Mouse (Mus musculus): ENCODE data around the gene Fam69b. TPM values are rescaled to one million over a fixed set of nuclear protein-coding genes. Genes with fewer than 3 reads are reported as not detected.
"Not testable (repeated sequence)": the region's sequence is repeated elsewhere in the genome, so short reads cannot be mapped to it uniquely, and the experiment has no call there.

The Fam69b gene
- polyA plus RNA-seq, 1 experiment from 2014 or later: 31.1 TPM

DNA sequence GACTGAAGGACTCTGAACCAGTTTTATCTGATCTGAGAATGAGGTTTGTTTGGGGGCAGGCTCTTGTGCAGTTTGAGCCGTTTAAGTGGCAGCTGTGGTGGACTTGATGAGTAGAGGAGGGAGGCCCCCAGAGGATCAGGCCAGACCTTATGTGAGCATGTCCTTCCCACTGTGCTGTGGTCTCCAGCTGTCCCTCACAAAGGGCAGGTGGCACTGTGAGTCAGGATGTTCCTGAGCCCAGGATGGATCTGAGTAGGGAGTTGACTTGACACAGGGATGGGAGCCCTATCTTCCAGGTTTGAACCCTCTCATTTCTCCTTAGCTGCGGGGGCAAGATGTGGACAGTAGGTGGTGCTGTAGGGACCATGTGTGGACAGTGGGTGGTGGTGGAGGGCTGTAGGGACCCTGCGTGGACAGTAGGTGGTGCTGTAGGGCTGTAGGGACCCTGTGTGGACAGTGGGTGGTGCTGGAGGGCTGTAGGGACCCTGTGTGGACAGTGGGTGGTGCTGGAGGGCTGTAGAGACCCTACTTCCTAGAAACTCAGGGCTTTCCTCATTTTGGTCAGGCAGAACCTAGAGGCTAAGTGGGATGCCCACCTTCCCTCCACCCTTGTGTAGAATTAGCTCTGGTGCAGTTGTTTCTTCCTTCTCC lies 18.5 kb downstream of the Fam69b start:
- Histone ChIP-seq H3K4me2 (ENCODE audit: low read depth, low read length) (no peak overlapping the region), H3K9ac (ENCODE audit: low read depth, low read length) (no peak overlapping the region), H3K27ac (replicated peaks; ENCODE audit: low read depth, low read length) (no peak overlapping the region), H3K9me3 (ENCODE audit: control insufficient read depth, low read length) (no peaks in the 10 kb centered on the region), H3K27me3 (replicated peaks; ENCODE audit: control insufficient read depth, insufficient read depth, low read length) (no peaks in the 10 kb centered on the region), H3K36me3 (ENCODE audit: control insufficient read depth, insufficient read depth, low read length) (no peaks in the 10 kb centered on the region), H3K4me1 (ENCODE audit: control insufficient read depth, insufficient read depth, low read length) (no peaks in the 10 kb centered on the region), H3K4me3 (ENCODE audit: low read depth, low read length) (no peak overlapping the region)
- 28% methylated on average over 3 of the region's 3 CpGs for WGBS
- DNase-seq (ENCODE audit: low spot score) (peak; percentile 91), ATAC-seq (ENCODE audit: low read depth) (peak; percentile 99)

DNA sequence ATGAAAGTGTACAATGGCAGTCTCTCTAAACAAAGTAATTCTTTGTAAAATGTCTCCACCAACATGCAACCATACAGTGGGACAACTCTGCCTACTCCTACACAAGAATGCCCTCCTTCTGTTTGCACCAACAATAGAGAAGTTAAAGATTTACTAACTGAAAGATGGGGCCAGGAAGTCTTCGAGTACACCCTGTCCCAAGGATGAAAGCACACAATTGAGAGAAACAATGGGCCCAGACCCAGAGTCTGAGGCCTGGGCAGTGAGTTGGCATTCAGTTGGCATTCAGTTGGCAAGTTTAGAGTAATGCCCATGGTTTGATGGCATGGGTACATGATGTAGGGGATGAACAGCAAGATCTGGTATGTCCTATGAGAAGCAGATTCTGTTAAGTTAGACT lies 26.4 kb downstream of the Fam69b start:
- H3K4me1 ChIP-seq (ENCODE audit: control insufficient read depth, insufficient read depth, low read length): no peaks in the 10 kb centered on the region
- no peak for ATAC-seq (ENCODE audit: low read depth)

DNA sequence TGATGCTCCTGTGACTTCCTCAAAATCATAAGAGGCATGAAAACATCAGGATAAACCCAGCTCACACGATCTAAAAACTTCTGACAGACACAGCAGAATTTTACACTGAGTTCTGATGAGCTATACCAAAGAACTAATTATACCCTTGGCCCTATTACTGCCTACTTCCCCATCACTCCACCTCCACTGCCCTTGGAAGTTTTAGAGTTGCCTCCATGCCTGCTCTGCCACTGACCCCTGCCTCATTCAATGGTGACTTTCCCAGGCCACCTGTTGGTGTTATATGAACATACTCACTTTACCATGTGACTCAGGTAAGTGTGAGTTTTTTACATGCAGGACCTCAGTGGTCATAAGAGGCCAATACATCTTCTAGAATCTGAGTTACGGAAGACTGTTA lies 29.2 kb downstream of the Fam69b start:
- WGBS: 81% methylated on average over 2 of the region's 2 CpGs
- no peak for DNase-seq (ENCODE audit: low spot score)
- Histone ChIP-seq H3K27ac (replicated peaks; ENCODE audit: low read depth, low read length) (no peak overlapping the region), H3K27me3 (replicated peaks; ENCODE audit: control insufficient read depth, insufficient read depth, low read length) (no peaks in the 10 kb centered on the region), H3K9me3 (ENCODE audit: control insufficient read depth, low read length) (no peaks in the 10 kb centered on the region), H3K36me3 (ENCODE audit: control insufficient read depth, insufficient read depth, low read length) (no peaks in the 10 kb centered on the region), H3K4me3 (ENCODE audit: low read depth, low read length) (no peak overlapping the region), H3K4me2 (ENCODE audit: low read depth, low read length) (no peak overlapping the region), H3K4me1 (ENCODE audit: control insufficient read depth, insufficient read depth, low read length) (peaks cover 7% of the 10 kb centered on the region; the same call in 1 of the 2 replicates), H3K9ac (ENCODE audit: low read depth, low read length) (no peak overlapping the region)
- no peak for ATAC-seq (ENCODE audit: low read depth)

More for the DNA sequence above, 26.4 kb downstream of the Fam69b start:
- H3K9ac ChIP-seq (ENCODE audit: low read depth, low read length): no peak overlapping the region
- H3K4me3 ChIP-seq (ENCODE audit: low read depth, low read length): no peak overlapping the region
- no peak overlapping the region for H3K4me2 ChIP-seq (ENCODE audit: low read depth, low read length)
- H3K27me3 ChIP-seq (replicated peaks; ENCODE audit: control insufficient read depth, insufficient read depth, low read length): no peaks in the 10 kb centered on the region
- no peak for DNase-seq (ENCODE audit: low spot score)
- no peaks in the 10 kb centered on the region for H3K9me3 ChIP-seq (ENCODE audit: control insufficient read depth, low read length)
- no peak overlapping the region for H3K27ac ChIP-seq (replicated peaks; ENCODE audit: low read depth, low read length)
- 73% methylated on average over 1 of the region's 1 CpGs for WGBS
- H3K36me3 ChIP-seq (ENCODE audit: control insufficient read depth, insufficient read depth, low read length): no peaks in the 10 kb centered on the region

DNA sequence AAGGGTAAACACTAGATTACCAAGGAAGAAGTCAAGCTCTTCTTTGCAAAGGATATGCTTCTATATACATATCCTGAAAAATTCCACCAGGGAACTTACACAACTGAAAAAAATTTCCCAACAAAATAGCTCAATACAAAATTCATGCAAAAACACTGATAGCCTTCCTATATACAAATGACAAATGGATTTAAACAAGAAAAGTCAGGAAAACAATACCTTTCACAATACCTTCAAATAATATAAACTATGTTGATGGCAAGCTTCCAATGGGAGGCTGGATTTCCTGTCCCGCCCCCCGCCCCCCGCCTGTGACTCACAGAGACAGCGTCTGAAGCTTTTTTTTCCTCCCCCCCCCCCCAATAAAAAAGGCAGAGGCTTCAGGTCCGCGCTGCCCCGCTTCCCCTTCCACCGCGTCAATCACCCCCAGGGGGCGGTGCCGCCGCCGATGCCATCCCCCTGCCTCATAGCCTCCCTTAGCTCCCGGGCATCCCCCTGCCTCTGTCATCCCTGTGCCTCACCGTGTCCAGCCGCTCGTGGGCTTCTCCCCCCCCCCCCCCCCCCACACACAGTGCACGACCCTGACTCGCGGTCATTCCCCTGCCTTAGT lies 33.0 kb downstream of the Fam69b start:
- Histone ChIP-seq H3K27ac (replicated peaks; ENCODE audit: low read depth, low read length) (no peak overlapping the region), H3K27me3 (replicated peaks; ENCODE audit: control insufficient read depth, insufficient read depth, low read length) (no peaks in the 10 kb centered on the region), H3K9ac (ENCODE audit: low read depth, low read length) (peak overlapping the region; percentile 55), H3K4me1 (ENCODE audit: control insufficient read depth, insufficient read depth, low read length) (peaks cover 7% of the 10 kb centered on the region; the same call in 1 of the 2 replicates), H3K4me2 (ENCODE audit: low read depth, low read length) (peak overlapping the region; percentile 64), H3K36me3 (ENCODE audit: control insufficient read depth, insufficient read depth, low read length) (no peaks in the 10 kb centered on the region), H3K9me3 (ENCODE audit: control insufficient read depth, low read length) (no peaks in the 10 kb centered on the region), H3K4me3 (ENCODE audit: low read depth, low read length) (peak overlapping the region; percentile 28)
- WGBS: 5% methylated on average over 10 of the region's 20 CpGs
- DNase-seq (ENCODE audit: low spot score): peak; percentile 35
- peak; percentile 33; the same call in 1 of the 2 replicates for ATAC-seq (ENCODE audit: low read depth)

DNA sequence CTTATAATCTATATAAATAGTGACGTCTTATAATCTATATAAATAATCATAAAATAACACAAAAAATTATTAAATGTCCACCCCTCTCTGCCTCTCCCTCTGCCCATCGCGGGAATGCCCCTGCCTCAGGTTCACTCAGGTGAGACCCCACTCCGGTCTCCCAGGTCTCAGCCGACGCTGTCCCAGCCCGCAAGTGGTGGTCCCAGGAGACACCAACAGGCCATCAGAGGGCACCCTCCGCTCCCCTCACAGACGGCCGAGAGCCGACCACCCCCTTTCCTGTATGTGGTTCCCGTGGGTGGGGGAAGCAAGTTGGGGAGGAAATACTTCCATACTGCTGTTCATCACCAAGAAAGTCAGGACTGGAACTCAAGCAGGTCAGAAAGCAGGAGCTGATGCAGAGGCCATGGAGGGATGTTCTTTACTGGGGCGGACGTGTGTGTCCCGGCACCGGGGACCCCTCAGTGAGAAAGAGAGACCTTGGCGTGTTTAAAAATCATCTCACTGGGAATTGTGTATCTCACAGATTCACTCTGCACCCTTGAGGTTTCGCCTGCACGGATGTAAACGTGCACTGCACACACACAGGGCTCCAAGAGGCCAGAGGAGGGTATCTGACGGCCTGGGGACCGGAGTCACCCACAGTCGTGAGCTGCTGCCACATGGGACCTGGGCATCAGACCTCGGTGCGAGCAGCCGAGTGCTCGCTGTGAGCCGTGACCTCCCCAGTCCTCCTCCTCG lies 33.7 kb downstream of the Fam69b start:
- Histone ChIP-seq H3K36me3 (ENCODE audit: control insufficient read depth, insufficient read depth, low read length) (no peaks in the 10 kb centered on the region), H3K4me2 (ENCODE audit: low read depth, low read length) (peak overlapping the region; percentile 64), H3K4me3 (ENCODE audit: low read depth, low read length) (peak overlapping the region; percentile 28), H3K9me3 (ENCODE audit: control insufficient read depth, low read length) (no peaks in the 10 kb centered on the region), H3K4me1 (ENCODE audit: control insufficient read depth, insufficient read depth, low read length) (peaks cover 7% of the 10 kb centered on the region; the same call in 1 of the 2 replicates), H3K9ac (ENCODE audit: low read depth, low read length) (peak overlapping the region; percentile 55), H3K27me3 (replicated peaks; ENCODE audit: control insufficient read depth, insufficient read depth, low read length) (no peaks in the 10 kb centered on the region), H3K27ac (replicated peaks; ENCODE audit: low read depth, low read length) (no peak overlapping the region)
- no peak for DNase-seq (ENCODE audit: low spot score)
- WGBS: 45% methylated on average over 29 of the region's 29 CpGs
- ATAC-seq (ENCODE audit: low read depth): peak; percentile 22; the same call in 1 of the 2 replicates

DNA sequence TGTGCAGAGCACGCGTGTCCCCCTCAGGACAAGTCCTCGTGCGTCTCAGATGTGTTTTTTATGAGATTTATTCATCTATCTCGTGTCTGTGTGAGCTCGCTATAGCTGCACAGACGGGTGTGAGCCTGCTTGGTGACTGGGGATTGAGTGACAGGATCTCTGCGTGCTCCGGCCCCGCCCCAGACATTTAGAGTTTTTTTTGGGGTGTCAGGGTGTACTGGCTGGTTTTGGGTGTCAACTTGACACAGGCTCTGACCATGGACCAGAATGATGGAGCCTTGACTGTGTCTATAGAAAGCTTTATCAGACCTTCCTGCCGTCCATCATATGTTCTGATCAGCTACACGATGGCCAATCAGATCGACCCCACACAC lies 34.2 kb downstream of the Fam69b start:
- no peaks in the 10 kb centered on the region for H3K36me3 ChIP-seq (ENCODE audit: control insufficient read depth, insufficient read depth, low read length)
- no peak overlapping the region for H3K4me3 ChIP-seq (ENCODE audit: low read depth, low read length)

DNA sequence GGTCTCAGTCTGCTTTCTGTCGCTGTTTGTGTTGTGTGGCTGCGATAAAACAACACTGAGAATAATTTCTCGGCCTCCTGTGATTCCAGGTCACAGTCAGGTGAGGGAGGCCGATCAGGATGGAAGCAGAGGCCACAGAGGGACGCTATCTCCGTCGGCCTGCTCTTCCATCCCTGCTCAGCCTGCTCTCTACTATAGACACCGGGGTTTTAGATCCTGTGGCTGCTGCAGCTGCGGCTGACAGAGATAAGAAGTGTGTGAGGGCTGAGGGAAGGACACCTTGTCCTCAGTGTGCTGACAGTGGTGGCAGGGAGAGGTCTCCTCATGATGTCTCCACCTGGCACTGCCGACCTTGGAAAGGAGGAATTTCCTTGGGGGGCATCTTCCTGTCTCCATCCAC lies 34.9 kb downstream of the Fam69b start:
- WGBS: 76% methylated on average over 10 of the region's 10 CpGs
- no peak for ATAC-seq (ENCODE audit: low read depth)

More for the DNA sequence above, 34.2 kb downstream of the Fam69b start:
- DNase-seq (ENCODE audit: low spot score) (no peak), ATAC-seq (ENCODE audit: low read depth) (no peak)
- Histone ChIP-seq H3K4me1 (ENCODE audit: control insufficient read depth, insufficient read depth, low read length) (peaks cover 7% of the 10 kb centered on the region; the same call in 1 of the 2 replicates), H3K27me3 (replicated peaks; ENCODE audit: control insufficient read depth, insufficient read depth, low read length) (no peaks in the 10 kb centered on the region), H3K9ac (ENCODE audit: low read depth, low read length) (no peak overlapping the region), H3K4me2 (ENCODE audit: low read depth, low read length) (no peak overlapping the region), H3K27ac (replicated peaks; ENCODE audit: low read depth, low read length) (no peak overlapping the region), H3K9me3 (ENCODE audit: control insufficient read depth, low read length) (no peaks in the 10 kb centered on the region)
- WGBS: 76% methylated on average over 13 of the region's 13 CpGs

DNA sequence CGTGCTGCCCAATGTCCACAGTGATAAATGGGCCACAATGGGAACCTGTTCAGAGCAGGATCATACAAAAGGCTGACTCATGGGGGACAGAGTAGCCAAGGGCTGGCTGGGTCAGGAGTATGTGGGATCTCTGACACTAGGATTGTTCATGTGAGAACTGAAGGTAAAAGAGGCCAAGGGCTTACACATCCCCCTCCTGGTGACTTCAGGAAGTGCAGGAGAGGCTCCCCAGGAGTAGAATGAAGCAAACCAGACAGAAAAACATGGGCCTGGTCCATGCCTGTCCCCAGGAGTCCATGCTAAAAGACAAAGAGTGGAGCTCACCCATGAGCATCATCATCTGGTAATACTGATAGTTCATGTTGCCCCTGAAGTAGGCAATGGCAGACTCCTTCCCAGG lies 35.3 kb downstream of the Fam69b start:
- H3K4me1 ChIP-seq (ENCODE audit: control insufficient read depth, insufficient read depth, low read length); H3K27me3 ChIP-seq (replicated peaks; ENCODE audit: control insufficient read depth, insufficient read depth, low read length); H3K9me3 ChIP-seq (ENCODE audit: control insufficient read depth, low read length); H3K4me3 ChIP-seq (ENCODE audit: low read depth, low read length); H3K27ac ChIP-seq (replicated peaks; ENCODE audit: low read depth, low read length); H3K9ac ChIP-seq (ENCODE audit: low read depth, low read length); H3K36me3 ChIP-seq (ENCODE audit: control insufficient read depth, insufficient read depth, low read length); H3K4me2 ChIP-seq (ENCODE audit: low read depth, low read length); ATAC-seq (ENCODE audit: low read depth): not testable (repeated sequence)
- peak; percentile 16 for DNase-seq (ENCODE audit: low spot score)
- WGBS: 83% methylated on average over 1 of the region's 1 CpGs

More for the DNA sequence above, 34.9 kb downstream of the Fam69b start:
- Histone ChIP-seq H3K27me3 (replicated peaks; ENCODE audit: control insufficient read depth, insufficient read depth, low read length) (no peaks in the 10 kb centered on the region), H3K27ac (replicated peaks; ENCODE audit: low read depth, low read length) (no peak overlapping the region), H3K9ac (ENCODE audit: low read depth, low read length) (no peak overlapping the region), H3K36me3 (ENCODE audit: control insufficient read depth, insufficient read depth, low read length) (no peaks in the 10 kb centered on the region), H3K9me3 (ENCODE audit: control insufficient read depth, low read length) (no peaks in the 10 kb centered on the region), H3K4me3 (ENCODE audit: low read depth, low read length) (no peak overlapping the region), H3K4me2 (ENCODE audit: low read depth, low read length) (no peak overlapping the region), H3K4me1 (ENCODE audit: control insufficient read depth, insufficient read depth, low read length) (peaks cover 7% of the 10 kb centered on the region; the same call in 1 of the 2 replicates)
- no peak for DNase-seq (ENCODE audit: low spot score)
